Mouse (Mus musculus) limb, embryonic 14.5 days (tissue): Measurements from ENCODE around the gene Irak1bp1. TPM values are rescaled to one million over a fixed set of nuclear protein-coding genes. Genes with fewer than 3 reads are reported as not detected.

Source experiments
- ATAC-seq: fragments of 200-750 bp; cut with Nextera tagmentation; 2 replicates; pipeline ENCODE4 v1.8.0; 2017; ENCODE audit warnings: low read depth, moderate number of reproducible peaks, moderate TSS enrichment; ENCODE audit not compliant: low FRiP score
- DNase-seq: peaks from one replicate; pipeline ENCODE4 v3.0.0-alpha.2; 2015; ENCODE audit warnings: low spot score
- H3K27ac ChIP-seq: fragments of 300-500 bp; sonication (generic); replicated peaks from 2 replicates; pipeline ENCODE4 v1.5.1; 2014; ENCODE audit warnings: low read depth, mild to moderate bottlenecking, low read length, moderate library complexity, mixed read lengths
- H3K27me3 ChIP-seq: fragments of 300-500 bp; sonication (generic); 2 replicates; pipeline ENCODE4 v1.6.1; 2014; ENCODE audit warnings: low read length, mixed read lengths; ENCODE audit not compliant: control insufficient read depth, insufficient read depth
- H3K36me3 ChIP-seq: fragments of 300-500 bp; sonication (generic); 2 replicates; pipeline ENCODE4 v1.6.1; 2014; ENCODE audit warnings: mild to moderate bottlenecking, low read length, moderate library complexity, mixed read lengths; ENCODE audit not compliant: control insufficient read depth, insufficient read depth
- H3K4me1 ChIP-seq: fragments of 300-500 bp; sonication (generic); 2 replicates; pipeline ENCODE4 v1.6.1; 2014; ENCODE audit warnings: antibody characterized with exemption, low read length, mixed read lengths; ENCODE audit not compliant: control insufficient read depth, insufficient read depth
- H3K4me2 ChIP-seq: fragments of 300-500 bp; sonication (generic); replicated peaks from 2 replicates; pipeline ENCODE4 v1.6.1; 2014; ENCODE audit warnings: low read depth, mild to moderate bottlenecking, low read length, moderate library complexity; ENCODE audit not compliant: severe bottlenecking
- H3K4me3 ChIP-seq: fragments of 300-500 bp; sonication (generic); replicated peaks from 2 replicates; pipeline ENCODE4 v1.5.1; 2014; ENCODE audit warnings: low read length
- H3K9ac ChIP-seq: fragments of 300-500 bp; sonication (generic); 2 replicates; pipeline ENCODE4 v1.6.1; 2014; ENCODE audit warnings: mild to moderate bottlenecking, low read depth, low read length, moderate library complexity; ENCODE audit not compliant: severe bottlenecking
- H3K9me3 ChIP-seq: fragments of 300-500 bp; sonication (generic); 2 replicates; pipeline ENCODE4 v1.6.1; 2016; ENCODE audit warnings: low read length; ENCODE audit not compliant: control insufficient read depth
- POLR2A ChIP-seq: fragments of 200-500 bp; IDR thresholded peaks from 2 replicates; pipeline ENCODE4 v1.8.0; 2012; ENCODE audit warnings: inconsistent platforms, mild to moderate bottlenecking, moderate library complexity, borderline replicate concordance; ENCODE audit not compliant: insufficient read depth, insufficient read length; ENCODE audit errors: extremely low read depth
- WGBS: fragments of 180-500 bp; shearing (Covaris S2); extraction: QIAGEN DNeasy Blood & Tissue Kit; methylation state at CpG from one replicate; pipeline ENCODE4 v1.1.7; 2014; 5-methylcytosine and 5-hydroxymethylcytosine counted together
- polyA plus RNA-seq, 2 experiments: library from polyadenylated mRNA; depleted of rRNA in 1 of 2; stranded (reverse) in 1 of 2; unstranded in 1 of 2; fragments of >200 nt; fragmentation: Nextera tagmentation in 1 of 2; extraction: Ambion mirVana in 1 of 2; gene quantifications; 2 replicates each; pipeline versions ENCODE4 v1.2.1 to v1.2.3; 2012 to 2014

The Irak1bp1 gene
- polyA plus RNA-seq, 2 experiments = 15.4 to 24.3 TPM

- H3K27ac ChIP-seq = no peak overlapping the region
- H3K4me3 ChIP-seq = no peak overlapping the region
- H3K4me1 ChIP-seq = peaks cover 5% of the 10 kb centered on the region
- no peak overlapping the region for H3K9ac ChIP-seq
- H3K9me3 ChIP-seq = no peaks in the 10 kb centered on the region
- no peak for TF ChIP-seq POLR2A
- DNase-seq (no peak), ATAC-seq (no peak)
- no peaks in the 10 kb centered on the region for H3K27me3 ChIP-seq
- H3K36me3 ChIP-seq = no peaks in the 10 kb centered on the region
- WGBS = 60% methylated on average over 4 of the region's 4 CpGs
- H3K4me2 ChIP-seq = no peak overlapping the region
Observed at GRCm38 (mm10) chr9:82831891-82832290, 2.6 kb downstream of the Irak1bp1 start.

GRCm38 (mm10) chr9:82835921-82836320 is 6.6 kb downstream of the Irak1bp1 start:
- H3K9me3 ChIP-seq = no peaks in the 10 kb centered on the region
- H3K4me2 ChIP-seq = no peak overlapping the region
- no peak overlapping the region for H3K4me3 ChIP-seq
- H3K27me3 ChIP-seq = no peaks in the 10 kb centered on the region
- no peaks in the 10 kb centered on the region for H3K4me1 ChIP-seq
- no peak overlapping the region for H3K9ac ChIP-seq
- ATAC-seq (no peak), DNase-seq (no peak)
- TF ChIP-seq POLR2A = no peak
- no peak overlapping the region for H3K27ac ChIP-seq
- 67% methylated on average over 6 of the region's 6 CpGs for WGBS
- peaks cover 10% of the 10 kb centered on the region; the same call in 1 of the 2 replicates for H3K36me3 ChIP-seq

- Histone ChIP-seq H3K27me3 (no peaks in the 10 kb centered on the region), H3K9ac (no peak overlapping the region), H3K9me3 (no peaks in the 10 kb centered on the region), H3K36me3 (peaks cover 27% of the 10 kb centered on the region), H3K4me1 (no peaks in the 10 kb centered on the region), H3K4me3 (no peak overlapping the region), H3K4me2 (no peak overlapping the region), H3K27ac (no peak overlapping the region)
- ATAC-seq = no peak
- DNase-seq = no peak
- TF ChIP-seq POLR2A = no peak
- WGBS = 85% methylated on average over 4 of the region's 4 CpGs
Observed at GRCm38 (mm10) chr9:82842671-82843070, 13.3 kb downstream of the Irak1bp1 start.

GRCm38 (mm10) chr9:82854040-82854439 is 24.7 kb downstream of the Irak1bp1 start:
- Histone ChIP-seq H3K27ac (no peak overlapping the region), H3K4me1 (no peaks in the 10 kb centered on the region), H3K4me2 (no peak overlapping the region), H3K9me3 (no peaks in the 10 kb centered on the region), H3K36me3 (0 out of 2 replicates have a peak, but pooled peaks cover 3% of the 10 kb centered on the region), H3K9ac (no peak overlapping the region), H3K27me3 (no peaks in the 10 kb centered on the region), H3K4me3 (no peak overlapping the region)
- no peak for TF ChIP-seq POLR2A
- WGBS = 46% methylated on average over 2 of the region's 2 CpGs
- ATAC-seq = no peak
- no peak for DNase-seq

GRCm38 (mm10) chr9:82854973-82855614 is 25.8 kb downstream of the Irak1bp1 start:
- Histone ChIP-seq H3K4me3 (no peak overlapping the region), H3K9me3 (no peaks in the 10 kb centered on the region), H3K27ac (no peak overlapping the region), H3K9ac (no peak overlapping the region), H3K27me3 (no peaks in the 10 kb centered on the region), H3K36me3 (0 out of 2 replicates have a peak, but pooled peaks cover 3% of the 10 kb centered on the region), H3K4me1 (no peaks in the 10 kb centered on the region), H3K4me2 (no peak overlapping the region)
- ATAC-seq = no peak
- no peak for DNase-seq
- TF ChIP-seq POLR2A = no peak
- WGBS = 33% methylated on average over 3 of the region's 3 CpGs
